In genomic region chr17:47792098-47792863, GRCm38 (mm10) we compare ENCODE assay signal across 9 mouse cellular contexts. TPM values are rescaled to one million over a fixed set of nuclear protein-coding genes. Genes with fewer than 3 reads are reported as not detected.
A peak's percentile ranks its signal among the peaks of the same experiment; 100 is the strongest.
DNase-seq lines count a peak whose midpoint lies in the region; ATAC-seq and TF ChIP-seq lines count a peak whose summit lies in the region.
"Had no signal": no experiment of that assay in that cellular context is flagged by ENCODE, and none has a peak within 500 bp of the region (broad histone marks: within the 10 kb centered on the region; RNA-seq: fewer than 3 reads in every experiment).

No protein-coding gene starts in this region.

- peaks cover 31% of the 10 kb centered on the region for H3K27me3 ChIP-seq in liver, embryonic 12.5 days (replicated peaks)
- no peaks in the 10 kb centered on the region for H3K27me3 ChIP-seq in intestine, postnatal 0 days (replicated peaks; ENCODE audit: control insufficient read depth, insufficient read depth, low read length)
- peaks cover 11% of the 10 kb centered on the region for H3K27me3 ChIP-seq in liver, embryonic 13.5 days
- H3K27me3 ChIP-seq in stomach, embryonic 16.5 days (ENCODE audit: control insufficient read depth, insufficient read depth, low read length) = no peaks in the 10 kb centered on the region
- H3K27me3 ChIP-seq: embryonic facial prominence, embryonic 15.5 days had no signal

- WGBS in liver, embryonic 12.5 days (ENCODE audit: insufficient replicate concordance) = 18% methylated on average over 15 of the region's 15 CpGs
- 31% methylated on average over 15 of the region's 15 CpGs for WGBS in intestine, postnatal 0 days
- 25% methylated on average over 15 of the region's 15 CpGs for WGBS in liver, embryonic 13.5 days (ENCODE audit: insufficient replicate concordance)
- WGBS in stomach, embryonic 16.5 days = 17% methylated on average over 15 of the region's 15 CpGs

- peak; percentile 74 for DNase-seq in liver
- DNase-seq in cerebellum, postnatal 4 days (ENCODE audit: low spot score in 2 of 2) = peak; percentile 64 to 69
- DNase-seq in gastrocnemius, postnatal 36 days = peak; percentile 53 to 61
- peak; percentile 40 for DNase-seq in liver, embryonic 13.5 days
- DNase-seq in neural tube, embryonic 10.5 days (ENCODE audit: extremely low spot score, low spot score) = peak; percentile 86

- H3K27ac ChIP-seq in liver, embryonic 12.5 days = no peak overlapping the region
- no peak overlapping the region for H3K27ac ChIP-seq in intestine, postnatal 0 days (ENCODE audit: low read depth, low read length)
- no peak overlapping the region for H3K27ac ChIP-seq in liver, embryonic 13.5 days
- no peak overlapping the region for H3K27ac ChIP-seq in stomach, embryonic 16.5 days (ENCODE audit: low read length)
- H3K27ac ChIP-seq: embryonic facial prominence, embryonic 15.5 days had no signal

- peak; percentile 98 for TF ChIP-seq CTCF in intestine, postnatal 0 days (IDR thresholded peaks at IDR 0.05; ENCODE audit: low read depth)

- ATAC-seq in liver, embryonic 12.5 days = no peak
- ATAC-seq in intestine, postnatal 0 days = peak; percentile 62
- 0 out of 2 replicates have a peak, but pooled peaks have one; percentile 14 for ATAC-seq in liver, embryonic 13.5 days (ENCODE audit: low read depth)
- ATAC-seq in stomach, embryonic 16.5 days (ENCODE audit: insufficient read depth, low FRiP score) = peak; percentile 59; the same call in 1 of the 2 replicates

- H3K4me1 ChIP-seq in liver, embryonic 12.5 days = peaks cover 33% of the 10 kb centered on the region
- no peaks in the 10 kb centered on the region; the same call in 1 of the 2 replicates for H3K4me1 ChIP-seq in intestine, postnatal 0 days (replicated peaks; ENCODE audit: control insufficient read depth, insufficient read depth, low read length)
- H3K4me1 ChIP-seq in liver, embryonic 13.5 days (replicated peaks) = 0 out of 2 replicates have a peak, but pooled peaks cover 10% of the 10 kb centered on the region
- H3K4me1 ChIP-seq in stomach, embryonic 16.5 days (ENCODE audit: control insufficient read depth, insufficient read depth, low read length) = 0 out of 2 replicates have a peak, but pooled peaks cover 10% of the 10 kb centered on the region

- no peak overlapping the region for H3K4me2 ChIP-seq in liver, embryonic 12.5 days
- no peak overlapping the region for H3K4me2 ChIP-seq in intestine, postnatal 0 days (replicated peaks; ENCODE audit: low read depth)
- no peak overlapping the region for H3K4me2 ChIP-seq in liver, embryonic 13.5 days
- no peak overlapping the region for H3K4me2 ChIP-seq in stomach, embryonic 16.5 days (ENCODE audit: low read depth, low read length)
- H3K4me2 ChIP-seq: embryonic facial prominence, embryonic 15.5 days had no signal

- no peak overlapping the region for H3K4me3 ChIP-seq in liver, embryonic 12.5 days
- no peak overlapping the region for H3K4me3 ChIP-seq in intestine, postnatal 0 days (ENCODE audit: low read depth, low read length)
- no peak overlapping the region for H3K4me3 ChIP-seq in liver, embryonic 13.5 days (replicated peaks)
- H3K4me3 ChIP-seq in stomach, embryonic 16.5 days (replicated peaks; ENCODE audit: low read length) = no peak overlapping the region
- H3K4me3 ChIP-seq: embryonic facial prominence, embryonic 15.5 days had no signal

- intact Hi-C loops in gastrocnemius, postnatal 36 days (cut with DNase I) = loop anchor here (1.0 to 5.0 kb wide), 3 partner anchors 74 to 310 kb away; no protein-coding TSS in a partner anchor

- no peak overlapping the region for H3K9ac ChIP-seq in liver, embryonic 12.5 days
- no peak overlapping the region for H3K9ac ChIP-seq in intestine, postnatal 0 days (ENCODE audit: low read depth, low read length)
- no peak overlapping the region for H3K9ac ChIP-seq in liver, embryonic 13.5 days
- peak overlapping the region; percentile 46; the same call in 1 of the 2 replicates for H3K9ac ChIP-seq in stomach, embryonic 16.5 days (ENCODE audit: low read length)
- H3K9ac ChIP-seq: embryonic facial prominence, embryonic 15.5 days had no signal

- H3K36me3 ChIP-seq in liver, embryonic 12.5 days = peaks cover 3% of the 10 kb centered on the region; the same call in 1 of the 2 replicates
- H3K36me3 ChIP-seq in intestine, postnatal 0 days (ENCODE audit: control insufficient read depth, insufficient read depth) = peaks cover 37% of the 10 kb centered on the region
- H3K36me3 ChIP-seq in liver, embryonic 13.5 days = no peaks in the 10 kb centered on the region
- H3K36me3 ChIP-seq in stomach, embryonic 16.5 days (ENCODE audit: control insufficient read depth, insufficient read depth, low read length) = no peaks in the 10 kb centered on the region
- H3K36me3 ChIP-seq: embryonic facial prominence, embryonic 15.5 days had no signal

- H3K9me3 ChIP-seq in liver, embryonic 12.5 days (replicated peaks) = no peaks in the 10 kb centered on the region
- no peaks in the 10 kb centered on the region for H3K9me3 ChIP-seq in intestine, postnatal 0 days (ENCODE audit: control insufficient read depth)
- H3K9me3 ChIP-seq in liver, embryonic 13.5 days (replicated peaks) = no peaks in the 10 kb centered on the region
- no peaks in the 10 kb centered on the region for H3K9me3 ChIP-seq in stomach, embryonic 16.5 days (replicated peaks; ENCODE audit: control insufficient read depth, low read length)
- H3K9me3 ChIP-seq: embryonic facial prominence, embryonic 15.5 days had no signal

RNA-seq across cellular contexts. Expression of gene Mdfi, which starts 42.2 kb away (rescaled TPM):
- 2.8 and 3.5 TPM in 2 replicates for polyA plus RNA-seq in liver, embryonic 12.5 days (2016; fragmentation: Nextera tagmentation; extraction: Ambion mirVana)
- total RNA-seq in gastrocnemius, postnatal 36 days (2021) = under 1 TPM; 0.36 to 0.96 TPM
- polyA plus RNA-seq in intestine, postnatal 0 days (2015; fragmentation: Nextera tagmentation; extraction: Ambion mirVana) = 1.7 and 2.1 TPM in 2 replicates
- polyA plus RNA-seq in liver, embryonic 13.5 days (2015; fragmentation: Nextera tagmentation; extraction: Ambion mirVana) = 0.93 and 1.1 TPM in 2 replicates
- polyA plus RNA-seq in stomach, embryonic 16.5 days (2015; fragmentation: Nextera tagmentation; extraction: Ambion mirVana) = 10.4 and 11.2 TPM in 2 replicates

RNA-seq across cellular contexts. Expression of gene Tfeb, which starts 55.5 kb away (rescaled TPM):
- 5.6 and 5.8 TPM in 2 replicates for polyA plus RNA-seq in liver, embryonic 12.5 days (2016; fragmentation: Nextera tagmentation; extraction: Ambion mirVana)
- total RNA-seq in gastrocnemius, postnatal 36 days (2021) = 10 to 100 TPM; 72.7 to 75.2 TPM
- polyA plus RNA-seq in intestine, postnatal 0 days (2015; fragmentation: Nextera tagmentation; extraction: Ambion mirVana) = 30.0 and 34.5 TPM in 2 replicates
- 4.4 and 4.6 TPM in 2 replicates for polyA plus RNA-seq in liver, embryonic 13.5 days (2015; fragmentation: Nextera tagmentation; extraction: Ambion mirVana)
- 10.6 and 11.5 TPM in 2 replicates for polyA plus RNA-seq in stomach, embryonic 16.5 days (2015; fragmentation: Nextera tagmentation; extraction: Ambion mirVana)
